Mouse (Mus musculus): Measurements from ENCODE around the gene Mki67. TPM values are rescaled to one million over a fixed set of nuclear protein-coding genes. Genes with fewer than 3 reads are reported as not detected.
A peak's percentile ranks its signal among the peaks of the same experiment; 100 is the strongest.

Gene Mki67
- total and polyA plus RNA-seq, 3 experiments: 57.8 to 102 (median 73.1) TPM

GRCm38 (mm10) chr7:135723672-135724341, 7.6 kb upstream of the Mki67 start:
- H3K9ac ChIP-seq (ENCODE audit: insufficient read depth, low read depth): no peak overlapping the region
- H3K9me3 ChIP-seq (replicated peaks; ENCODE audit: low read length): no peaks in the 10 kb centered on the region
- in situ Hi-C loops (cut with MboI; ENCODE audit: low pct_ligation_motif_present, low pct_unique_long_range_greater_than_20kb, low sequenced_read_pairs): no loop called here
- TF ChIP-seq RCOR1 (conservative IDR thresholded peaks at IDR 0.05; ENCODE audit: low read depth, low read length) (no peak), CHD2 (IDR thresholded peaks at IDR 0.05; ENCODE audit: low read length) (no peak), RAD21 (IDR thresholded peaks at IDR 0.05; ENCODE audit: low read depth, low read length) (no peak), ETS1 (conservative IDR thresholded peaks at IDR 0.05; ENCODE audit: low read depth, low read length) (no peak), POLR2AphosphoS2 (IDR thresholded peaks at IDR 0.05; ENCODE audit: low read depth, low read length) (no peak), TCF12 (IDR thresholded peaks at IDR 0.05; ENCODE audit: low read depth, low read length) (no peak), MAZ (IDR thresholded peaks at IDR 0.05; ENCODE audit: low read depth, low read length) (no peak), CHD1 (IDR thresholded peaks at IDR 0.05; ENCODE audit: low read depth, low read length) (no peak), MYC (IDR thresholded peaks at IDR 0.05; ENCODE audit: low read depth, low read length) (no peak), MAX (IDR thresholded peaks at IDR 0.05; ENCODE audit: low read length) (no peak), HCFC1 (IDR thresholded peaks at IDR 0.05; ENCODE audit: low read depth, low read length) (no peak), ZC3H11A (IDR thresholded peaks at IDR 0.05; ENCODE audit: low read depth, low read length) (no peak), ZMIZ1 (IDR thresholded peaks at IDR 0.05; ENCODE audit: low read depth, low read length) (no peak), UBTF (IDR thresholded peaks at IDR 0.05; ENCODE audit: low read depth, low read length) (no peak), BHLHE40 (IDR thresholded peaks at IDR 0.05; ENCODE audit: low read depth, low read length) (no peak), TBP (conservative IDR thresholded peaks at IDR 0.05; ENCODE audit: low read depth, low read length) (no peak)
- peaks cover 5 to 21% of the 10 kb centered on the region in 2 experiments for H3K4me1 ChIP-seq (ENCODE audit: control insufficient read depth in 1 of 2, insufficient read depth in 2 of 2)
- dilution Hi-C loops (cut with MboI; ENCODE audit: extremely low pct_ligation_motif_present, extremely low pct_unique_long_range_greater_than_20kb, low sequenced_read_pairs): no loop called here
- no peaks in the 10 kb centered on the region for H3K36me3 ChIP-seq (replicated peaks in 1 of 2; ENCODE audit: control insufficient read depth in 1 of 2, insufficient read depth in 1 of 2, low read length in 1 of 2)
- H3K4me2 ChIP-seq (ENCODE audit: insufficient read depth, low read depth, poor library complexity, severe bottlenecking): no peak overlapping the region
- peaks cover 5% of the 10 kb centered on the region for H3K27me3 ChIP-seq (replicated peaks)
- no peak overlapping the region for H3K4me3 ChIP-seq (replicated peaks in 1 of 3; ENCODE audit: low read depth in 2 of 3, low read length in 2 of 3, poor library complexity in 1 of 3)
- H3K27ac ChIP-seq (ENCODE audit: insufficient read depth, low read depth): no peak overlapping the region
- DNase-seq (ENCODE audit: extremely low read depth): no peak
- H3K79me2 ChIP-seq (replicated peaks; ENCODE audit: control insufficient read depth, extremely low read depth, insufficient read depth, poor library complexity, severe bottlenecking): no peaks in the 10 kb centered on the region

GRCm38 (mm10) chr7:135722011-135722838, 6.1 kb upstream of the Mki67 start:
- TF ChIP-seq EP300 (IDR thresholded peaks at IDR 0.05; ENCODE audit: low read length) (no peak), MAZ (IDR thresholded peaks at IDR 0.05; ENCODE audit: low read depth, low read length) (no peak), GABPA (IDR thresholded peaks at IDR 0.05; ENCODE audit: insufficient replicate concordance, low read depth, low read length) (no peak), TCF12 (IDR thresholded peaks at IDR 0.05; ENCODE audit: low read depth, low read length) (no peak), POLR2A (IDR thresholded peaks at IDR 0.05; ENCODE audit: low read depth, low read length) (no peak), BHLHE40 (IDR thresholded peaks at IDR 0.05; ENCODE audit: low read depth, low read length) (no peak)
- dilution Hi-C loops (cut with MboI; ENCODE audit: extremely low pct_ligation_motif_present, extremely low pct_unique_long_range_greater_than_20kb, low sequenced_read_pairs): no loop called here
- H3K36me3 ChIP-seq (replicated peaks in 1 of 2; ENCODE audit: control insufficient read depth in 1 of 2, insufficient read depth in 1 of 2, low read length in 1 of 2): no peaks in the 10 kb centered on the region

More at GRCm38 (mm10) chr7:135722011-135722838, 6.1 kb upstream of the Mki67 start:
- Histone ChIP-seq H3K4me2 (ENCODE audit: insufficient read depth, low read depth, poor library complexity, severe bottlenecking) (peak overlapping the region; percentile 84; the same call in 1 of the 2 replicates), H3K4me3 (replicated peaks in 1 of 3; ENCODE audit: low read depth in 2 of 3, low read length in 2 of 3, poor library complexity in 1 of 3) (no peak overlapping the region), H3K9ac (ENCODE audit: insufficient read depth, low read depth) (no peak overlapping the region; the same call in 1 of the 2 replicates), H3K79me2 (replicated peaks; ENCODE audit: control insufficient read depth, extremely low read depth, insufficient read depth, poor library complexity, severe bottlenecking) (no peaks in the 10 kb centered on the region), H3K4me1 (ENCODE audit: control insufficient read depth in 1 of 2, insufficient read depth in 2 of 2) (peaks cover 5 to 32% of the 10 kb centered on the region in 2 experiments), H3K27ac (ENCODE audit: insufficient read depth, low read depth) (no peak overlapping the region), H3K27me3 (replicated peaks) (peaks cover 5% of the 10 kb centered on the region), H3K9me3 (replicated peaks; ENCODE audit: low read length) (no peaks in the 10 kb centered on the region)
- no peak for DNase-seq (ENCODE audit: extremely low read depth)
- in situ Hi-C loops (cut with MboI; ENCODE audit: low pct_ligation_motif_present, low pct_unique_long_range_greater_than_20kb, low sequenced_read_pairs): no loop called here

All from CH12.LX (cell line).